Mouse (Mus musculus): ENCODE measurements around the gene Fgfr2.

The Fgfr2 gene

DNA sequence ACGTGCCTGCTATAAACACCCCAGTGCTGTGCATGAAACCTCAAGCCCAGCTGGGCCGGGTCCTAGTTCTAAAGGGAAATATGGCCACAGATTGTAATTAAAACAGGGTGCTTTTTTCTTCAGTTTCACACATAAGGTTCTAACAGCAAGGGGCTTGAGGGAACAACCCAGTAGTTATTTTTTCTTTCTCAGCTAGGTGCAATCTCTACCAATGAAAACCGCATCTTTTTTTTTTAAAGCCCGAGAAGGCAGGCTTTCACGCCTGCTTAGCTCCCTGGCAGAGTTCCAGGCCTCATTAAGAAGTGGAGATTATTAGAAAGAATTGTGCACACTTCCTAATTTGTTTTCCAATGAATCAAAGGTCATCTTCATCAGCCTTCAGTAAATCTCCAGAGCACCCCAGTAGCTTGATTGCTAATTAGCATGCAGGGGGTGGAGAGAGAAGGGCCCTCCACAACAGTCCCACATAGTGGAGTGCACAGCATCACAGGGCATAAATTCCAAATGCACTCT lies 939.2 kb downstream of the Fgfr2 start:
- Histone ChIP-seq H3K4me1 (replicated peaks; ENCODE audit: low read depth, low read length) (peaks cover 6% of the 10 kb centered on the region), H3K27me3 (ENCODE audit: insufficient read depth, low read length) (0 out of 2 replicates have a peak, but pooled peaks cover 7% of the 10 kb centered on the region), H3K9me3 (ENCODE audit: low read length) (peaks cover 34% of the 10 kb centered on the region), H3K4me3 (replicated peaks; ENCODE audit: low read length) (no peak overlapping the region), H3K36me3 (ENCODE audit: insufficient read depth, low read length) (no peaks in the 10 kb centered on the region)
- TF ChIP-seq CTCF (conservative IDR thresholded peaks at IDR 0.05; ENCODE audit: low read length), result no peak
- no peak for TF ChIP-seq NANOG (IDR thresholded peaks at IDR 0.05; ENCODE audit: borderline replicate concordance, low read length)
- no peak for TF ChIP-seq POU5F1 (IDR thresholded peaks at IDR 0.05; ENCODE audit: borderline replicate concordance, low read length)

GRCm38 (mm10) chr7:132181586-132182198 lies 941.5 kb downstream of the Fgfr2 start:
- Histone ChIP-seq H3K36me3 (ENCODE audit: insufficient read depth, low read length) (no peaks in the 10 kb centered on the region), H3K9me3 (ENCODE audit: low read length) (peaks cover 34% of the 10 kb centered on the region), H3K27me3 (ENCODE audit: insufficient read depth, low read length) (0 out of 2 replicates have a peak, but pooled peaks cover 2% of the 10 kb centered on the region), H3K4me3 (replicated peaks; ENCODE audit: low read length) (no peak overlapping the region), H3K4me1 (replicated peaks; ENCODE audit: low read depth, low read length) (peaks cover 6% of the 10 kb centered on the region)
- TF ChIP-seq POU5F1 (IDR thresholded peaks at IDR 0.05; ENCODE audit: borderline replicate concordance, low read length), result no peak
- TF ChIP-seq NANOG (IDR thresholded peaks at IDR 0.05; ENCODE audit: borderline replicate concordance, low read length), result no peak
- no peak for TF ChIP-seq CTCF (conservative IDR thresholded peaks at IDR 0.05; ENCODE audit: low read length)

DNA sequence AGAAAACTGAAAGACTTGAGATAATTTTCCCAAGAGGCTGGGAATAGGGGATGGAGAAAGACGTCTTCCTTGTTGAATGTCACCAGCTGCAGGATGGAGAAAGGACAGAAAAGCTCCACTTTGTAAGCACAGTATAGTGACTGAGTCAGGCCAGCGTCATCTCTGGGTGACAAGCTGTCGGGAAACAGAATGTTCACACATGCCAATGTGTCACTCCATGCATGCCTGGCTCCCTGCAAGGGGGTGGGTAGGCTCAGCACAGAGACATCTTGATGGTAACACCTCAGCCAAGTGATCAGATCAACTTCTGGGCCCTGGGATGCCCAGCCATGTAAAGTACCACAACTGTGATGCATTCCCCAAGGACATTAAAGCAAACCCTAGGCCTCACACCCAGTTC lies 942.1 kb downstream of the Fgfr2 start:
- Histone ChIP-seq H3K36me3 (ENCODE audit: insufficient read depth, low read length) (no peaks in the 10 kb centered on the region), H3K4me3 (replicated peaks; ENCODE audit: low read length) (no peak overlapping the region), H3K9me3 (ENCODE audit: low read length) (peaks cover 34% of the 10 kb centered on the region), H3K27me3 (ENCODE audit: insufficient read depth, low read length) (0 out of 2 replicates have a peak, but pooled peaks cover 2% of the 10 kb centered on the region), H3K4me1 (replicated peaks; ENCODE audit: low read depth, low read length) (peaks cover 6% of the 10 kb centered on the region)
- TF ChIP-seq NANOG (IDR thresholded peaks at IDR 0.05; ENCODE audit: borderline replicate concordance, low read length) (no peak), POU5F1 (IDR thresholded peaks at IDR 0.05; ENCODE audit: borderline replicate concordance, low read length) (no peak), CTCF (conservative IDR thresholded peaks at IDR 0.05; ENCODE audit: low read length) (no peak)

DNA sequence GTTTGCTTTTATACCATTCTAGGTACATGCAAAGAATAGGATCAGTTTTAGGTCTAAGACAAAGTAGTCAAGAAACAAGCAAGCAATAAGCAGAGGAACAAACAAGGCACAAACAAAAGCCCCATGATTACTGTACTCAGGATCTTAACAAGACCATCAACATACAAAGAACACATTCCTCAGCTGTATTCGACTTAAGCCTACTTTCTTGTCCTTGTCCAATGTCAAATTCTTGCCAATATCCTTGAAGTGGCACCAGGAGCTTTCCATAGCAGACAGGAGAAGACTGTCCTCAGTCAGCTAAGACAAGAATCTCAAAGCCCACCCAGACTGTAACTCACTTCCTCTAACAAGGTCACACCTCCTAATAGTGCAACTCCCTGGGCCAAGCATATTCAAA lies 944.1 kb downstream of the Fgfr2 start:
- Histone ChIP-seq H3K9me3 (ENCODE audit: low read length) (peaks cover 31% of the 10 kb centered on the region), H3K36me3 (ENCODE audit: insufficient read depth, low read length) (no peaks in the 10 kb centered on the region), H3K4me3 (replicated peaks; ENCODE audit: low read length) (no peak overlapping the region), H3K4me1 (replicated peaks; ENCODE audit: low read depth, low read length) (peaks cover 6% of the 10 kb centered on the region), H3K27me3 (ENCODE audit: insufficient read depth, low read length) (no peaks in the 10 kb centered on the region)
- TF ChIP-seq POU5F1 (IDR thresholded peaks at IDR 0.05; ENCODE audit: borderline replicate concordance, low read length) (no peak), NANOG (IDR thresholded peaks at IDR 0.05; ENCODE audit: borderline replicate concordance, low read length) (peak; percentile 98), CTCF (conservative IDR thresholded peaks at IDR 0.05; ENCODE audit: low read length) (no peak)

GRCm38 (mm10) chr7:132174787-132175186 lies 948.4 kb downstream of the Fgfr2 start:
- Histone ChIP-seq H3K4me3 (replicated peaks; ENCODE audit: low read length) (no peak overlapping the region), H3K9me3 (ENCODE audit: low read length) (peaks cover 13% of the 10 kb centered on the region), H3K27me3 (ENCODE audit: insufficient read depth, low read length) (no peaks in the 10 kb centered on the region), H3K4me1 (replicated peaks; ENCODE audit: low read depth, low read length) (peaks cover 11% of the 10 kb centered on the region), H3K36me3 (ENCODE audit: insufficient read depth, low read length) (no peaks in the 10 kb centered on the region)
- TF ChIP-seq CTCF (conservative IDR thresholded peaks at IDR 0.05; ENCODE audit: low read length) (no peak), NANOG (IDR thresholded peaks at IDR 0.05; ENCODE audit: borderline replicate concordance, low read length) (no peak), POU5F1 (IDR thresholded peaks at IDR 0.05; ENCODE audit: borderline replicate concordance, low read length) (no peak)

- Histone ChIP-seq H3K9me3 (ENCODE audit: low read length) (peaks cover 13% of the 10 kb centered on the region), H3K36me3 (ENCODE audit: insufficient read depth, low read length) (no peaks in the 10 kb centered on the region), H3K4me1 (replicated peaks; ENCODE audit: low read depth, low read length) (peaks cover 9% of the 10 kb centered on the region), H3K27me3 (ENCODE audit: insufficient read depth, low read length) (no peaks in the 10 kb centered on the region), H3K4me3 (replicated peaks; ENCODE audit: low read length) (no peak overlapping the region)
- TF ChIP-seq NANOG (IDR thresholded peaks at IDR 0.05; ENCODE audit: borderline replicate concordance, low read length) (no peak), POU5F1 (IDR thresholded peaks at IDR 0.05; ENCODE audit: borderline replicate concordance, low read length) (no peak), CTCF (conservative IDR thresholded peaks at IDR 0.05; ENCODE audit: low read length) (no peak)
Measured at GRCm38 (mm10) chr7:132174296-132174695, 948.9 kb downstream of the Fgfr2 start.

GRCm38 (mm10) chr7:132172220-132172619 lies 950.9 kb downstream of the Fgfr2 start:
- 0 out of 2 replicates have a peak, but pooled peaks cover 5% of the 10 kb centered on the region for H3K4me1 ChIP-seq (replicated peaks; ENCODE audit: low read depth, low read length)
- peaks cover 4% of the 10 kb centered on the region; the same call in 1 of the 2 replicates for H3K27me3 ChIP-seq (ENCODE audit: insufficient read depth, low read length)

GRCm38 (mm10) chr7:132171716-132172115 lies 951.4 kb downstream of the Fgfr2 start:
- no peaks in the 10 kb centered on the region for H3K36me3 ChIP-seq (ENCODE audit: insufficient read depth, low read length)
- no peak overlapping the region for H3K4me3 ChIP-seq (replicated peaks; ENCODE audit: low read length)
- H3K4me1 ChIP-seq (replicated peaks; ENCODE audit: low read depth, low read length), result 0 out of 2 replicates have a peak, but pooled peaks cover 5% of the 10 kb centered on the region
- peaks cover 13% of the 10 kb centered on the region for H3K9me3 ChIP-seq (ENCODE audit: low read length)
- TF ChIP-seq POU5F1 (IDR thresholded peaks at IDR 0.05; ENCODE audit: borderline replicate concordance, low read length) (no peak), CTCF (conservative IDR thresholded peaks at IDR 0.05; ENCODE audit: low read length) (no peak), NANOG (IDR thresholded peaks at IDR 0.05; ENCODE audit: borderline replicate concordance, low read length) (no peak)
- H3K27me3 ChIP-seq (ENCODE audit: insufficient read depth, low read length), result peaks cover 4% of the 10 kb centered on the region; the same call in 1 of the 2 replicates

More at GRCm38 (mm10) chr7:132172220-132172619, 950.9 kb downstream of the Fgfr2 start:
- Histone ChIP-seq H3K9me3 (ENCODE audit: low read length) (peaks cover 13% of the 10 kb centered on the region), H3K4me3 (replicated peaks; ENCODE audit: low read length) (no peak overlapping the region), H3K36me3 (ENCODE audit: insufficient read depth, low read length) (no peaks in the 10 kb centered on the region)
- TF ChIP-seq CTCF (conservative IDR thresholded peaks at IDR 0.05; ENCODE audit: low read length), result no peak
- no peak for TF ChIP-seq POU5F1 (IDR thresholded peaks at IDR 0.05; ENCODE audit: borderline replicate concordance, low read length)
- TF ChIP-seq NANOG (IDR thresholded peaks at IDR 0.05; ENCODE audit: borderline replicate concordance, low read length), result no peak

All from E14TG2a.4 (cell line).